Mouse (Mus musculus) retina, adult 2 months (tissue): Measurements from ENCODE around the gene Sprr1b.
"Not testable (repeated sequence)": the region's sequence is repeated elsewhere in the genome, so short reads cannot be mapped to it uniquely, and the experiment has no call there.

Source experiments
- DNase-seq: peaks from one replicate; pipeline ENCODE4 v3.0.0-alpha.2; 2012; ENCODE audit warnings: low read depth, low spot score

Sprr1b gene

DNA sequence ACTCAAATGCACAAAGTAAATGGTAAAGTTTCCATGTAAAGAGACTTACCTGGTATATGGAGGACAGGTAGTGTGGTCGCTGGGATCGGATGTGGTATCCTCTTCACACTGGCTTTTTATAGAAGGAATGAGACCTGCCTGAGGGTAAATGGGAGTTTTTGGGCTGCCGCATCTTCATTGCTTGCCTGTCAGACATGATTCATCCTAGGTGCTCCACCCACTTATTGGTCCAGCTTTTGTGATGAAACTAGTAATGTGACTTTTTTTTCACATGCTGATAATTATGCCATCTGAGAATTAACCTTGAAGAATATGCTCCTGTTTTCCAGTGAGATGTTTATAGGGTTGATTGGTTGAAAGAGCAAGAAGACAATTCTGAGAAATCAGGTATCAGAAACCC lies at the start of gene Sprr1b:
Gene Sprr1b (minus strand): TSS at position 101 of the 400 bp plus-strand sequence.
- DNase-seq, result no peak

DNA sequence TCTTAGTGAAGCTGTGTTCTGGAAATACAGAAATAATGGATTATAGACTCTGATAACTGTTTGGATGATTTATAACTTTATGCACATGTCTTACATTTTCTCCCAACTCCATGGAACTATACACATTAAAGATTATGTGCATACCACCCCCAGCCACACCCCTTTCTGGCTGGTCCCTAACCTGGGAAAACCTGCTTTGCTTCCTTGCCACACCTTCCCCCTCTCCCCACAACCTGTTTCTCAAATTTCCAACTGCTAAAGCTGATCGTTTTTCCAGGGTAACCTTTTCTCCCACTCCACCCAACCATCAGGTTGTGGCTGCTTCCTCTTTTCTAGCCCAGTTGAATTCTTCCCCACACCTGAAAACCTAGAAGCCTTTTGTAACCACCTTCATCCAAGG lies 47.7 kb upstream of the Sprr1b start:
- DNase-seq, result no peak

DNA sequence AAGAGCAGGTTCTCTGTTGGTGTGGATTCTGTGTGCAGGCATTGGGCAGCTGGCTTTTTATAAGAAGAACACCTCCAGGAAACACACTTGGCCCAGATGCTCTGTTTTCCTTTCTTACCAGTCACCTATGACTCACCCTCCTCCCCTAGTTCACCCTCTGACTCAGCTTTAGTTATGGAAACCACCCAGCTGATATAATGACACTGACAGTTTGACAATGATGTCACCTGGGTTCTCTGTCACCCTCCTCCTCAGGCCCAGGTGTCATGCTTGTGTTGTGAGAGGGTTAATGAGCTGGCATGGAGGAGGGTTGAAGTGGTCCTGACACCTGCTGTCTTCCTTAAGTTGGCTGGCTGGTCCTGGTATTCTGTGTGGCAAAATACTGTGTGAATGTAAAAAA lies 47.3 kb upstream of the Sprr1b start, which contains the start of gene Sprr1a:
Gene Sprr1a (minus strand): TSS at position 33 of the 400 bp plus-strand sequence.
- no peak for DNase-seq

DNA sequence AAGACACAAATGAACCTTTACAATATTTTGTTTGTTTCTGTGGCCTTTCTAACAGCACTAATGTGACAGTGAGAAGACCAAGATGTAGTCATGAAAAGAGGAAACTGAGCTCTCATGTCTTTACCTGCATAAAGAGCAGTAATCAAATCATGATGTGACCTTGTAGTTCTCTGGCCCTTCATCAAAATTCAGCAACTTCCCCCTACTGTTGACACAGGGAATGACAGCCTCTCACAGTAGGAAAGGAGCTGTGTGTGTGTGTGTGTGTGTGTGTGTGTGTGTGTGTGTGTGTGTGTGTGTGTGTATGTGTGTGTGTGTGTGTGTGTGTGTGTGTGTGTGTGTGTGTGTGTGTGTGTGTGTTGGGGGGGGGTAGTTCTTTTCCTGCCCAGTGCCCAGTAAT lies 42.7 kb upstream of the Sprr1b start:
- DNase-seq, result not testable (repeated sequence)

DNA sequence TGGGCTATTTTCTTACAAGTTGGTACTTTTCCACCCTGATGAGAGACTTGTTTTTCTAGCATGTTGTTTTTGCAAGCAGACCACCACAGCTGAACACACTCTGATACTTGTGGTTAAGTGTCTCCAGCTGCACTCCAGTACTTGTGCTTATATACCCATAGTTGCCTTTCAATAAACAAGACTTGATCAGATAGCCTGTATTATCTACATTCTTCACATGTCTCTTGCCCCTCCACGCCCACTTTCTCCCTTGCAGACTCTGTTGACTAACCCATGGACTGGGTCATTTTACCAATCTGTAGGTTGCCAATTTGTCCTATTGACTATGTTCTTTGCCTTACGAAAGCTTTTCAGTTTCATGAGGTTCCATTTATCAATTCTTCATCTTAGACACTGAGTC lies 31.5 kb upstream of the Sprr1b start:
- no peak for DNase-seq

DNA sequence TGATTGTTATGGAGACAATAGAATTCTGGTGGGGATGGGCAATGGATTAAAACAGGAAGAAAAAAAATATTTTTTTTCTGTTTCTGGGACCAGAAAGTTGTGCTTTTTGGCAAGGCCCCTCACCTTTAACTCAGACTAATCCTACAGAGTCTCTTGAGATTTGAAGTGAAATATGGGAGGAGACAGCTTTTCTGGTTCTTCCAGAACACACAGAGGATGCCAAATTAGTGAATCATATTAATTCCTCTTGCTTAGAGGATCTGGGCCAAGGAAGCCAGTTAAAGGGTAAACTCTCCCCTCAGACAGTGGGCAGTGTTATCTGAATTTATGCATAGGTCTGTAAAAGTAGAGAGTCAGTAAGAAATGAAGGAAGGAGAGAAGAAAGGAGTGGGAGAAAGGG lies 28.8 kb upstream of the Sprr1b start:
- no peak for DNase-seq

DNA sequence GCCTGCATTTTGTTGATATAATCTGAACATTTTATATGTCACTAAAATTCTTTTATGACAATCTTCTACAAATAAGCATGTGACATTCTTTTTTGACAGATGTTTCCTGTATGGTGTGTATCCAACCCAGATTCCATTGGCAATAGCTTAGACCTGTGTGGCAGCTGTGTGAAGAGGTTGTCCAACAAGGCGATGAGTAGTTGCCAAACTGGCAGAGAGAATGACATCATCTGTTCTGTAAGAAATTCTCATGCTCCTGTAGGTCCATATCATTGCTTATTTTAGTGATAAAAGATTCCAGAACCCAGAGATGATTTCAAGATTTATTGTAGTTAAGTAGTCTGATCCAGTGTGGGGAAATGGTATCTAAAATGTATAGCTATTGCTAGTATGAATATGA lies 28.0 kb upstream of the Sprr1b start:
- DNase-seq, result no peak

DNA sequence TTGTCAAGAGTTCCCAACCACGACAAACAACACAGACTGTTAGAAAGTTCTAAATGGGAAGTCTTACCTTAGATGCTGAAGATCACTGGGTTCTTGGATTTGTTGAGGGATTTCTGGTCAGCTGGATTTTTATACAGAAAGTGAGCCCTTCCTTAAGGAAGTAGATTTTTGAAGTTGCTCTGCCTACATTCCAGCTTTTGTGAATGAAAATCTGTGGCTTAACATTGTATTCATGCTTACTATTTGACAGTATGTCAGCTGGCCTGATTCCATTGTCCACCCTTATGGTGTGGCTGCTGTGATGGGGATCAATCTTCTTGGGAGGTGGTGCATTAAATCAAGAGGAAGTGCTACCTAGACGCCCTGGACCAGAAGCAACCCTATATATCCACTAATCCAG lies 20.0 kb upstream of the Sprr1b start, which contains the start of gene Sprr3:
Gene Sprr3 (minus strand): TSS at position 101 of the 400 bp plus-strand sequence.
- DNase-seq, result no peak

DNA sequence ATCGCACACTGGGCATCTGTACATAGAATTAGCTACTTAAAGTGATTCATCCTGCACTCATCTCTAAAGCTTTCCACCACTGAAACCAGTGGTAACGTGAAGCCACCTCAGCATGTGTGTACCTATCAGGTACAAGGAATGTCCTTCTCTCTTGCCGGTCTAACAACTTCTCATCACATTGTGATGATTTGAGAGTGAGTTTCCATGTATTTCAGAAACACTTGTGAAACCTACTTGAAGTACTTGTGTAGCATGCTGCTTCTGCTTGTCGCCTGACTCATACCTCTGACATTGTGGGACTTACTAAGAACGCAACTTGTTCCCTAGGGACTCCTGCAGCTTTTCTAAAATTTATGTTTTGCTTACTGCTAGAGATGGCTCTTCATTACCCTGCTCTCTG lies 16.6 kb upstream of the Sprr1b start:
- DNase-seq, result no peak

DNA sequence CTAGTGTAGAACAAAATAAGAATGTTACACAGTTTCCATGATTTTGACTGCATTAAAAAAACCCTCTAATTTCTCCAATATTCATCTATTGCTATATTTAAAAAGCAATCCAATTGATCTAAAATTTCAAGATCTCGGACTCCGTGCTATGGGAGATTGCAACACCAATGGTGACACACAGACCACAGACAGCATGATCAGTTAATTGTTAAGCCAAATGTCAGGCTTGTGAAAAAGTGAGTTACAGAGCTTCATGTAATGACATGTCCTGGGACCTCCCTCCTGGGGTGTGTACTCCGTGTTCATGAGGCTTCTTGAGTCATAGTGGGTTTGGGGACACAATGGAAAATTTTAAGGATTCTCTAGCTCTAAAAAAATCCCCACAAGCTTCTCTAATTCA lies 1.6 kb upstream of the Sprr1b start:
- no peak for DNase-seq

DNA sequence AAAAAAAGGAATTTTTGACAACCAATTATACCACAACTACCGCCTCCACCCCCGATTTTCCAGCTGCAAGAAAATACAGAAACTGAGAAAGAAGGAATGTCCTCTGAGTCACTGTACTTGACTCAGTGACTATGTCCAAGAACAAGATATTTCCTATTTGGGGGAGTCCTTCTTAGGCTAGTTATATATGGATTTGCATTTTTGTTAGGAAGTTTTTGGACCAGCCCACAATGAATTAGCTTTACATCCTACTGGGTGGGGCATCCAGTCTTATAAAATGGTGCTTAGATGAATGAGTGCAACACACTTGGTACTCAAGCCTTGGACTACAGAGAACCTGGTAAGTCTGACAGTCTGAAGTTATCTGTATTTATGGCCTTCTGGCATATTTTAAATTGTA lies 6.3 kb downstream of the Sprr1b start, which contains the start of gene Sprr2k:
Gene Sprr2k (plus strand): TSS at position 301 of the 400 bp plus-strand sequence.
- no peak for DNase-seq

DNA sequence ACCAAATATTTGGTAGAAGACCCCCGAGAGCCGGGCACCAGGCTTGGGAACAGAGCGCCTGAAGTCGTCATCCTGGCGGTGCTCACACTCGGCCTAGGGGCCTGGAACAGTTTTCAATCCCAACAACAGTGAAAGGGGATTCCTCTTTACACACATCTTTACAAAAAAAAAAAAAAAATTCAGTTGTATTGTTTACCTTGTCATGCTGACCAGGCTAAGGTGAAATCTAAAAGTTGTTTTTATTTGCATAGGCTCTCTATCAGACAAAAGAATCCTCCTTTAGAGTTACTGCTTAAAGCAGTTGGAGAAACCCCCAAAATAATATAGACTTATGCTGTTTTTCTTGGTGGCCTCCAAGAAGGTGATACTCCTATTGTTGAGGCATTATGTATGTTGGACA lies 9.3 kb downstream of the Sprr1b start, which contains the start of gene Gm9774:
Gene Gm9774 (minus strand): TSS at position 101 of the 400 bp plus-strand sequence.
- no peak for DNase-seq

DNA sequence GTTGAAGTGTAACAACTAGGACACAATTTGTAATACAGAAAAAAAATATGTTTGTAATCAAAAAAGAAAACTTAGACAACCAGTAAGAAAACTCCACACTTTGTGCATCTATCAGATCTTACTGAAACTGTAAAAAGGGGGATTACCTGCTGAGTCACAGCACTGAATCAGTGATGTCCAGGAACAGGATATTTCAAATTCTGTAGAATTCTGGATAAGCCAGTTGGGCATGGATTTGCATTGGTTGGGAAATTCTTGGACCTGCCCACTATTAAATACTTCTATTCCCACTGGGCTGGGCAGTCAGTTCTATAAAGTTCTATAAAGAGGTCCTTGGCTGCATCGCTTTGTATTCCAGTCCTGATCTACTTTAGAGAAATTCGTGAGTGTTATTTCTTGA lies 20.8 kb downstream of the Sprr1b start, which contains the start of gene Sprr2j-ps:
Gene Sprr2j-ps (plus strand): TSS at position 301 of the 400 bp plus-strand sequence.
- no peak for DNase-seq

DNA sequence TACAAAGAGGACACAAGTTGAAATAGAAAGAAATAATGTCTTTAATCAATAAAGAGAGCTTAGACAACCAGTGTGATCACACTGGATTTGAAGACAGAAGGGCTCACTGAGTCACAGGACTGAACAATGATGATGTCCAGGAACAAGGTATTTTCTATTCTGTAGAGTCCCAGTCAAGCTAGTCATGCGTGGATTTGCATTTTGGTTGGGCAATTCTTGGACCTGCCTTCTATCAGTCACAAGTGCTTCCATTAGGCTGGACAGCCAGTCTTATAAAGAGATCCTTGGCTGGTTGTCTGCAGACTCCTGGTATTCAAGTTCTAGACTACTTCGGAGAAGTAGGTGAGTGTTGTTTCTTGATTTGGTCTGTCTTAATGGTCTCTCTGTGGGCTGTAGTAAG lies 30.9 kb downstream of the Sprr1b start, which contains the start of gene Sprr2i:
Gene Sprr2i (plus strand): TSS at position 301 of the 400 bp plus-strand sequence.
- no peak for DNase-seq

DNA sequence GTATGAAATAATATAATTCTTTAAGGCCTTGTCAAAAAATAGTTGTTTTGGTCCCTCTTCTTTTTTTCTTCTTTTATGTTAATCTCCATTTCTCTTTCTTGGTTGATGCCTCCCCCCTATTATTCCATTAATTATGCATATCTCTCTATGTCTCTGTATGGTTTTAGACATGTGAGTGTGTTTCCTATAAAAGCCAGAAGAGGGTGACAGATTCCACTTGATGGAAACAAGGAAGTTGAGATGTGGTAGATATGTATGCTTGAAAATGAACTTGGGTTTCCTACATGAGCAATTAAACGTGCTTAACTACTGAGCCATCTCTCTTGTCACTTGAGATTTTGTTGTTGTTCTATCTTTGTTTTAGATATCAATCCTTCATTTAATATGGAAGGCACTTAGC lies 44.3 kb downstream of the Sprr1b start:
- no peak for DNase-seq
